Mouse (Mus musculus) stomach, postnatal 0 days (tissue): ENCODE data around the gene Gm10570.
A peak's percentile ranks its signal among the peaks of the same experiment; 100 is the strongest.

Experiments
- CTCF ChIP-seq: IDR thresholded peaks from 2 replicates; pipeline ENCODE4 v1.5.1; 2016; ENCODE audit warnings: antibody characterized with exemption, low read depth, mild to moderate bottlenecking, moderate library complexity
- EP300 ChIP-seq: optimal IDR thresholded peaks from 2 replicates; pipeline ENCODE3; 2016; ENCODE audit warnings: antibody characterized with exemption

DNA sequence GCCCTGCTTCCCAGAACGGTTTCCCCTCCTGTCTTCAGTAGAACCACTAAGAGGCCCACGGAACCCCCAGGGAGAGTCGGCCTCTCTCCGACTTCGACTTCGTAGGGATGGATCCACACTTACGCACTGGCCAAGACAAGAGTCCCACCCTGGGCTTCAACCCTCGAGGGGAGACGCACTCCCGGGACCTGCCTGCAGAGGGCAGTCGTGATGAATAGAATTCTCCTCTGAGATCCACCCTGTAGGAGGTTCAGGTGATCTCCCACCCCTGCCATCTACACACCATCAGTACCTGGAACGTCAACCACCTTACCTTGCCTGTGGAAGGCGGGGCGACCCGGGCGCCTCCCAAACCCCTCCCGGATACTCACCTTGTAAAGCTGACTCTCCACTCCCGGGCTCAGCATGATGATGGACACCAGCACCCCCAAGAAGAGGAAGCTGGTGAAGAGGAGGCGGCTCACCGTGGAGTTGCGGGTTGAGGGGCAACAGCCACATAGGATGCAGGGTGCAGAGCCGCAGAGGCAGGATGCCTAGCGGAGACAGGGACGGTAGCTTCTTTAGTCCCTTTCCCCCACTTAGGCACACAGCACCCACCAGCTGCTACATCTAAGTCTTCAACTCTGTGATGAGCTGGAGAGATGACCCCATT is 43.6 kb downstream of the Gm10570 start:
- TF ChIP-seq CTCF (peak; percentile 80), EP300 (no peak)
